Mouse (Mus musculus): ENCODE measurements around the gene Tyrp1. TPM values are rescaled to one million over a fixed set of nuclear protein-coding genes. Genes with fewer than 3 reads are reported as not detected.

Tyrp1 gene
- total and polyA plus RNA-seq, 2 experiments from 2014 or later: 0.46 to 0.70 TPM

GRCm38 (mm10) chr4:80874121-80874859, 40.4 kb downstream of the Tyrp1 start:
- no peaks in the 10 kb centered on the region for H3K27me3 ChIP-seq (ENCODE audit: control insufficient read depth, insufficient read depth, low read length)
- H3K27ac ChIP-seq (ENCODE audit: low read depth): no peak overlapping the region
- no peaks in the 10 kb centered on the region for H3K4me1 ChIP-seq (ENCODE audit: control insufficient read depth, insufficient read depth)
- H3K9me3 ChIP-seq (replicated peaks; ENCODE audit: control insufficient read depth, low read length): no peaks in the 10 kb centered on the region
- TF ChIP-seq EP300 (IDR thresholded peaks at IDR 0.05; ENCODE audit: low read depth): no peak
- TF ChIP-seq CTCF (IDR thresholded peaks at IDR 0.05; ENCODE audit: low read depth): no peak
- H3K4me2 ChIP-seq (ENCODE audit: low read depth, low read length): no peak overlapping the region
- H3K4me3 ChIP-seq (ENCODE audit: low read depth, low read length): no peak overlapping the region
- H3K9ac ChIP-seq (replicated peaks; ENCODE audit: low read depth, low read length): no peak overlapping the region
- H3K36me3 ChIP-seq (replicated peaks; ENCODE audit: control insufficient read depth, insufficient read depth, low read length): no peaks in the 10 kb centered on the region
- WGBS: 45% methylated on average over 5 of the region's 5 CpGs
- ATAC-seq (ENCODE audit: insufficient read depth, low read depth): no peak
- DNase-seq (ENCODE audit: low spot score): no peak

DNA sequence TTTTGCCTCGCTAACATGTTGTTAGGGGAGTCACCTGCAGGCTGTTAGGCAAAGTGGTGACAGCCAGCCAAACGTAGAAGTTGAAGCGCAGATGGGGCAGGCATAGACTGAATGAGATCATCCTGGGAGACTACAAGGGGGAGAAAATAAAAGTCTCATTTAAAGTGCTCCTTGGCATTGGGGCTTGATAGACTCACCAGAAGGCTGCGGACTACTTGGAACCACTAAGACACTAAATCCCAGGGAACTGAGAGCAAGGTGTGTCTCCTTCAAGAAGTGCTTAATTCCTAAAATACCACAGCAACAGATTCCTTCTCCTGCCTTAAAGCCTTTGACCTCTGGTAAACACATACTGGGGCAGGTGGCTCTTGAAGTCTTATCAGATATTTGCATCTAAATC, 41.1 kb downstream of the Tyrp1 start:
- H3K36me3 ChIP-seq (replicated peaks; ENCODE audit: control insufficient read depth, insufficient read depth, low read length): no peaks in the 10 kb centered on the region
- H3K4me2 ChIP-seq (ENCODE audit: low read depth, low read length): no peak overlapping the region
- 52% methylated on average over 4 of the region's 4 CpGs for WGBS
- no peak overlapping the region for H3K27ac ChIP-seq (ENCODE audit: low read depth)
- H3K27me3 ChIP-seq (ENCODE audit: control insufficient read depth, insufficient read depth, low read length): no peaks in the 10 kb centered on the region
- no peaks in the 10 kb centered on the region for H3K9me3 ChIP-seq (replicated peaks; ENCODE audit: control insufficient read depth, low read length)
- ATAC-seq (ENCODE audit: insufficient read depth, low read depth) (no peak), DNase-seq (ENCODE audit: low spot score) (no peak)
- no peak overlapping the region for H3K4me3 ChIP-seq (ENCODE audit: low read depth, low read length)
- no peak overlapping the region for H3K9ac ChIP-seq (replicated peaks; ENCODE audit: low read depth, low read length)
- no peaks in the 10 kb centered on the region for H3K4me1 ChIP-seq (ENCODE audit: control insufficient read depth, insufficient read depth)
- TF ChIP-seq CTCF (IDR thresholded peaks at IDR 0.05; ENCODE audit: low read depth) (no peak), EP300 (IDR thresholded peaks at IDR 0.05; ENCODE audit: low read depth) (no peak)

DNA sequence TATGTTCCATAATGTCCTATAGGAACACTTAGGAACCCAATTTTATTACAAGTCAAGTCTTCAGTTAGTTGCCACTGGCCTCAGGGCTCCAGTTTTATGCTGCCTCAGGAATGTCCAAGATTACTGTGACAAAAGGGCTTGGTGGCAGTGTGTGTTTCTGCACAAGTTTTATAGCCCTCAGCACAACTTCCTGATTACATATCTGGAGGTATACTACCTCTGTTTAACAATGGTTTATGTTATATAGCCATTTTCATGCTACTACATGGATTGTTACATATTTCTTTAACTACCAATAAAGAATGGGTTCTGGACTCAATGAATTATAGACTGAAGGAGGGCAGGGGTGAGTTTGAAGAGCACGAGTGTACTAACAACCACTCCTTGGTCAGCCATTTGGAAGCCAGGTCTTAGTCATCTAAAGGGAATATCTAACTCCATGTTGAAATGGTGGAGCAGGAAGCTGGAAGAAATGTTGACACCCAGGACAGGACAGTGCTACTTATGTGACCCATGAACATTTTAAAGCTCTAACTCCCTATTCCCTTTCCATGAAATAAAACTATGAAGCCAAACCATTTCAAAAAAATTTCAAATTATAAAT, 48.2 kb downstream of the Tyrp1 start:
- DNase-seq (ENCODE audit: low spot score) (no peak), ATAC-seq (ENCODE audit: insufficient read depth, low read depth) (no peak)
- H3K4me2 ChIP-seq (ENCODE audit: low read depth, low read length): no peak overlapping the region
- no peaks in the 10 kb centered on the region for H3K27me3 ChIP-seq (ENCODE audit: control insufficient read depth, insufficient read depth, low read length)
- WGBS: 75% methylated on average over 1 of the region's 1 CpGs
- H3K9ac ChIP-seq (replicated peaks; ENCODE audit: low read depth, low read length): no peak overlapping the region
- H3K27ac ChIP-seq (ENCODE audit: low read depth): no peak overlapping the region
- no peaks in the 10 kb centered on the region for H3K4me1 ChIP-seq (ENCODE audit: control insufficient read depth, insufficient read depth)
- H3K36me3 ChIP-seq (replicated peaks; ENCODE audit: control insufficient read depth, insufficient read depth, low read length): no peaks in the 10 kb centered on the region
- TF ChIP-seq CTCF (IDR thresholded peaks at IDR 0.05; ENCODE audit: low read depth) (no peak), EP300 (IDR thresholded peaks at IDR 0.05; ENCODE audit: low read depth) (no peak)
- no peaks in the 10 kb centered on the region for H3K9me3 ChIP-seq (replicated peaks; ENCODE audit: control insufficient read depth, low read length)
- no peak overlapping the region for H3K4me3 ChIP-seq (ENCODE audit: low read depth, low read length)

DNA sequence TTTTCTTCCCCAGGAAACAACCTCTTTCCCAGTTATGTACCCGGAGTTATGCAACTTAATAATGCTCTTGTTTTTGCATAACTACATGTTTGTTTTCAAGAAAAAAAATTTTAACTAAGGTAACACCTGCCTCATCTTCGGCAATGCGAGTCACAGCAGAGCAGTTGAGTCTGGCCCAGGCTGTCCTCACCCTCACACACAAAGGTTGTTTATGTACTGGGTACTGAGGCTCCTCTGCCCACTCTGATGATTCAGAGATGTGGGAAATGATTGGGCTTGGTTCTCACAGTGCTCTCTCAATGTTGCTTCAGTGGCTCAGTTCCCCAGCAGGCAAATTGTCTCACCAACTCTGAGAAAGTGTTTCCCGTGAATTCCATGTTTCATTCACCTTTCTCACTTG, 52.7 kb downstream of the Tyrp1 start:
- H3K27ac ChIP-seq (ENCODE audit: low read depth): no peak overlapping the region
- no peak overlapping the region for H3K4me3 ChIP-seq (ENCODE audit: low read depth, low read length)
- no peak overlapping the region for H3K4me2 ChIP-seq (ENCODE audit: low read depth, low read length)
- WGBS: 63% methylated on average over 4 of the region's 4 CpGs
- H3K4me1 ChIP-seq (ENCODE audit: control insufficient read depth, insufficient read depth): no peaks in the 10 kb centered on the region
- H3K9me3 ChIP-seq (replicated peaks; ENCODE audit: control insufficient read depth, low read length): no peaks in the 10 kb centered on the region
- ATAC-seq (ENCODE audit: insufficient read depth, low read depth) (no peak), DNase-seq (ENCODE audit: low spot score) (no peak)
- H3K36me3 ChIP-seq (replicated peaks; ENCODE audit: control insufficient read depth, insufficient read depth, low read length): no peaks in the 10 kb centered on the region
- TF ChIP-seq CTCF (IDR thresholded peaks at IDR 0.05; ENCODE audit: low read depth) (no peak), EP300 (IDR thresholded peaks at IDR 0.05; ENCODE audit: low read depth) (no peak)
- no peak overlapping the region for H3K9ac ChIP-seq (replicated peaks; ENCODE audit: low read depth, low read length)
- no peaks in the 10 kb centered on the region for H3K27me3 ChIP-seq (ENCODE audit: control insufficient read depth, insufficient read depth, low read length)

- no peak for TF ChIP-seq CTCF (IDR thresholded peaks at IDR 0.05; ENCODE audit: low read depth)
- TF ChIP-seq EP300 (IDR thresholded peaks at IDR 0.05; ENCODE audit: low read depth): no peak
- Histone ChIP-seq H3K9me3 (replicated peaks; ENCODE audit: control insufficient read depth, low read length) (no peaks in the 10 kb centered on the region), H3K36me3 (replicated peaks; ENCODE audit: control insufficient read depth, insufficient read depth, low read length) (no peaks in the 10 kb centered on the region), H3K4me1 (ENCODE audit: control insufficient read depth, insufficient read depth) (no peaks in the 10 kb centered on the region), H3K27me3 (ENCODE audit: control insufficient read depth, insufficient read depth, low read length) (no peaks in the 10 kb centered on the region), H3K4me3 (ENCODE audit: low read depth, low read length) (no peak overlapping the region), H3K9ac (replicated peaks; ENCODE audit: low read depth, low read length) (no peak overlapping the region), H3K27ac (ENCODE audit: low read depth) (no peak overlapping the region), H3K4me2 (ENCODE audit: low read depth, low read length) (no peak overlapping the region)
- ATAC-seq (ENCODE audit: insufficient read depth, low read depth) (no peak), DNase-seq (ENCODE audit: low spot score) (no peak)
- WGBS: 84% methylated on average over 6 of the region's 6 CpGs
These were observed 57.1 kb downstream of the Tyrp1 start for GRCm38 (mm10) chr4:80891004-80891403.
